Mouse (Mus musculus) G1E (cell line): ENCODE data around the gene Tcf15.

ENCODE experiments used
- CTCF ChIP-seq: IDR thresholded peaks from 2 replicates; pipeline ENCODE4 v1.5.1; 2012; ENCODE audit warnings: low read depth, low read length, inconsistent platforms, mixed read lengths
- GATA1 ChIP-seq: IDR thresholded peaks from 2 replicates; pipeline ENCODE4 v1.6.1; 2012; ENCODE audit warnings: borderline replicate concordance, low read length, inconsistent platforms, mixed read lengths
- GATA2 ChIP-seq: IDR thresholded peaks from 2 replicates; pipeline ENCODE4 v1.6.1; 2012; ENCODE audit warnings: low read depth, low read length, inconsistent platforms, borderline replicate concordance
- TAL1 ChIP-seq: conservative IDR thresholded peaks from 2 replicates; pipeline ENCODE4 v1.6.1; 2012; ENCODE audit warnings: low read depth, low read length, inconsistent platforms, mixed read lengths

GRCm38 (mm10) chr2:152179301-152179700 lies 35.9 kb downstream of the Tcf15 start:
- no peak for TF ChIP-seq CTCF
- no peak for TF ChIP-seq TAL1
- TF ChIP-seq GATA1 = no peak
- no peak for TF ChIP-seq GATA2
